Mouse (Mus musculus) bone marrow, adult 2 months (tissue): ENCODE results near the gene Pafah1b3. TPM values are rescaled to one million over a fixed set of nuclear protein-coding genes. Genes with fewer than 3 reads are reported as not detected.
A peak's percentile ranks its signal among the peaks of the same experiment; 100 is the strongest.

Source experiments
- H3K27ac ChIP-seq: fragments of 200-500 bp; 2 replicates; pipeline ENCODE4 v1.5.1; 2012; ENCODE audit warnings: low read depth, mild to moderate bottlenecking, control low read depth, inconsistent platforms, low read length; ENCODE audit not compliant: control insufficient read depth, poor library complexity, insufficient read depth
- H3K4me1 ChIP-seq: fragments of 200-500 bp; 2 replicates; pipeline ENCODE4 v1.6.1; 2011; ENCODE audit warnings: low read length; ENCODE audit not compliant: control insufficient read depth, insufficient read depth
- H3K4me3 ChIP-seq: fragments of 200-500 bp; replicated peaks from 2 replicates; pipeline ENCODE3; 2011; ENCODE audit warnings: mild to moderate bottlenecking, low read depth, low read length, control low read depth; ENCODE audit not compliant: control insufficient read depth
- CTCF ChIP-seq: fragments of 200-500 bp; IDR thresholded peaks from 2 replicates; pipeline ENCODE4 v1.5.1; 2011; ENCODE audit warnings: low read length, control low read depth; ENCODE audit not compliant: control insufficient read depth, insufficient read depth
- POLR2A ChIP-seq: fragments of 200-500 bp; IDR thresholded peaks from 2 replicates; pipeline ENCODE4 v1.6.1; 2011; ENCODE audit warnings: low read depth, mild to moderate bottlenecking, control low read depth, low read length, borderline replicate concordance; ENCODE audit not compliant: control insufficient read depth
- WGBS: fragments of 180-500 bp; shearing (Covaris S2); methylation state at CpG from one replicate; pipeline ENCODE4 v1.1.7; 2018; 5-methylcytosine and 5-hydroxymethylcytosine counted together
- polyA plus RNA-seq: library from polyadenylated mRNA; stranded (reverse); fragments of >200 nt; gene quantifications from 2 replicates; pipeline ENCODE4 v1.2.4, GENCODE M21; 2011; ENCODE audit warnings: low replicate concordance; ENCODE audit not compliant: missing spikeins, insufficient read depth, insufficient read length

Pafah1b3 gene
- polyA plus RNA-seq, 1 experiment: 46.4 TPM

DNA sequence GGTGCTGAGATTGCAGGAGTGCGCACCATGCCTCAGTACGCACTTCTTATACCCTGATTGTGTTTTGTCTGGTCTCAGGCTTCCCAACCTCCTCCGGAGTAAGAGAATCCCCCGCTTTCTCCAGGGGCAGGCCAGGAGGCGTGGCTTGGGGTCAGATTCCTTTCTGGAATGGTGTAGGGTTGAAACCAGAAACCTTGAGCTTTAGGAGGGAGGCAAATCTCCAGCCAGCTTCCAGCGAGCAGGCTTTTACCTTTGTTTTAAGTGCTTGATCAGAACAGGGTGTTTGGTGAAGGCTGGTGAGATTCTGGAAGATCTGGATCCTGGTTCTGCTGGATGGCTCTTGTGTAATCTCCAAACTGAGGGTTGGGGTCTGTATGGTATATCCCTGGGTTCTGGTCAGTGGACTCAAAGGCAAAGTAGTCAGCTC, 24.3 kb upstream of the Pafah1b3 start:
- WGBS: 74% methylated on average over 6 of the region's 6 CpGs
- TF ChIP-seq POLR2A (no peak), CTCF (no peak)

DNA sequence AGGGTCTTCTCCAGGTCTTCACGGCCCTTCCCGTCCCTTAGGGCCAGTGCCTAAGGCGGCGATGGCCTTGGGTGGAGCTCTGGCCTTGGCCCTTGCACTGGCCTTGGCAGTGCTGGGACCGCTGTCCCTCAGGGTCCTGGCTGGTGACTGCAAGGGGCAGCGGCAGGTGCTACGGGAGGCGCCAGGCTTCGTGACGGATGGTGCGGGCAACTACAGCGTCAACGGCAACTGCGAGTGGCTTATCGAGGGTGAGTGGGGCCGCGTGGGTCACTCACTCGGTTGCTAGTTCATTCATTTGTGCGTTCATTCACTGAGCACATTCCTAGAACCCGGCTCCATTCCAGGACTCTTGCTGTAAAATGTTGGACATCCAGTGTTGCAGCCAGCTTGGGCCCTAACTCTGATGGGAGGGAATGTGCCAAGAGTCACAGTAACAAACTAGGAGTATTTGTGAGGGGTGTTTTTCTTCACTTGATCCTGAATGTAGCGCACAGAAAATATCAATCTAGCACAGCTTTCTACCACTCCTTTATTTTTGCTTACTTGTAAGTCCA, 19.7 kb upstream of the Pafah1b3 start:
- H3K27ac ChIP-seq: no peak overlapping the region
- no peaks in the 10 kb centered on the region; the same call in 1 of the 2 replicates for H3K4me1 ChIP-seq
- TF ChIP-seq POLR2A (no peak), CTCF (no peak)
- no peak overlapping the region for H3K4me3 ChIP-seq
- WGBS: 76% methylated on average over 21 of the region's 21 CpGs

More for the DNA sequence above, 24.3 kb upstream of the Pafah1b3 start:
- no peaks in the 10 kb centered on the region; the same call in 1 of the 2 replicates for H3K4me1 ChIP-seq
- H3K27ac ChIP-seq: no peak overlapping the region
- no peak overlapping the region for H3K4me3 ChIP-seq

DNA sequence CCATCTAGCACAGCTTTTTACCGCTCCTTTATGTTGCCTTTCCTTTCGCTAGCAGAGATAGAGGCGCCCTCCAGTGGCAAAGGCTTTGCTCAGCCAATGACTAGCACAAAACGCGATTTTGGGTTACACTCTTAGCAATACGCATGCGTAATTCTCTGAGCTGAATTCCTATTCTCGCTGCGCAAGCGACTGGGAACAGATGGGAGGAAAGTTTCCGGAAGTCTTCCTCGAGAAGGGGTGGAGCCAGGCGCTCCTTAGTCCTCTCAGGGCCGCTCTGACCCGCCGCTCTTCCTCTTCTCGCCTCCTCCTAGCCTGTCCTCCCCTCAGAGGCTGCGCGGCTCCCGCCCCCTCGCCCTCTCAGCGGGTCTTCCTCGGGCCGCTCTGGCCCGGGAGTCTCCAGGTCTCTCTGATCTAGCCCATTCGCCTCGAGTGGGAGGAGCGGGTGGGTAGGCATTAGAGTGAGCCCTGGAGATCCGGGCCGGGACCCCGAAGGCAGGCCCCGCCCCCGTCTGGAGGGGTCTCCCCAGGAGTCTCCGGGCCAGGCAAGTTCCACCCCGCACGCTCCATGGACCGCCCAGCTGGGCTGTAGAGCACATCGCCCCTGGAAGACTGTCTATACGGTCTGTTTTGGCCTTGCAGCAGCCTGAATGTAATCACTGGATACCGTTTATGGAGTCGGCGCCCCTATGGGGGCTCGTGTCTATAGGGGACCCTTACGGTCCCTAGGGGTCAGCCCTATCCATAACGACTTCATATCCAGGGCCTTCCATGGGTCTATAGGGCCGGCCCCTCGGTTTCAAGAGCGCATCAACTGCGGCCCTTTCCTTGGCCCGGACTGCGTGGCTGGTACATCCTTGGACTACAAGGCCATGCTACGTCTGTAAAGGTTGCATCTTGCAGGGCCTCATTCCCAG, 19.0 kb upstream of the Pafah1b3 start, which contains the start of gene Megf8:
Megf8 (plus strand) TSS at position 633 of the 914 bp plus-strand sequence.
- Histone ChIP-seq H3K4me3 (peak within 1 kb of the TSS; percentile 44), H3K4me1 (no peaks in the 10 kb centered on the region; the same call in 1 of the 2 replicates), H3K27ac (no peak within 1 kb of the TSS)
- 11% methylated on average over 52 of the region's 52 CpGs for WGBS
- TF ChIP-seq CTCF (peak; percentile 78), POLR2A (peak; percentile 52; the same call in 1 of the 2 replicates)

GRCm38 (mm10) chr7:25315306-25316041, 17.7 kb upstream of the Pafah1b3 start:
- WGBS: 2% methylated on average over 69 of the region's 69 CpGs
- no peaks in the 10 kb centered on the region; the same call in 1 of the 2 replicates for H3K4me1 ChIP-seq
- H3K27ac ChIP-seq: no peak overlapping the region
- H3K4me3 ChIP-seq: no peak overlapping the region
- TF ChIP-seq CTCF: no peak
- no peak for TF ChIP-seq POLR2A

- no peak for TF ChIP-seq POLR2A
- no peak for TF ChIP-seq CTCF
- Histone ChIP-seq H3K4me3 (no peak overlapping the region), H3K4me1 (no peaks in the 10 kb centered on the region; the same call in 1 of the 2 replicates), H3K27ac (no peak overlapping the region)
- WGBS: 3% methylated on average over 51 of the region's 51 CpGs
These were observed 17.0 kb upstream of the Pafah1b3 start for GRCm38 (mm10) chr7:25314606-25315305.

DNA sequence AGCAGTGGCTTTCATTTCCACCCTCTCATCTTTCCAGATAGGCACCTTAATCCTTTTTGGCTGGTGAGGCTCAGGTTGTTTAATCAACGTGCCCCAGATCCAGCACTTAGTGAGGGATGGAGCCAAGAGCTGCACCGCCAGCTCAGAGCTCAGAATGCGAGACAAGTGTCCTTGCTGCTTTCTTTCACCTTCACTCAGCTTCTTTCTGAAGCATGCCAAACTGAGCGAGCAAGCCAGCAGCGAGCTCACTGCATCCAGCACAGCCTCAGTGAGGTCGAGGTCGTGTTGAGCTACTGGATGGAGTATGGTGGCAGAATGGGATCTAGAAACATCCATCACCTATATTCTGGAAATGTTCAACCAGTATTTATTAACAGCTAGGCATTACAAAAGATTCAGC, 15.5 kb upstream of the Pafah1b3 start:
- TF ChIP-seq CTCF: no peak
- TF ChIP-seq POLR2A: no peak
- 48% methylated on average over 7 of the region's 7 CpGs for WGBS

GRCm38 (mm10) chr7:25311193-25311592, 13.4 kb upstream of the Pafah1b3 start:
- 76% methylated on average over 11 of the region's 11 CpGs for WGBS
- Histone ChIP-seq H3K4me1 (no peaks in the 10 kb centered on the region), H3K4me3 (no peak overlapping the region), H3K27ac (no peak overlapping the region)
- TF ChIP-seq POLR2A: no peak
- TF ChIP-seq CTCF: no peak

More for the DNA sequence above, 15.5 kb upstream of the Pafah1b3 start:
- no peak overlapping the region for H3K27ac ChIP-seq
- no peaks in the 10 kb centered on the region; the same call in 1 of the 2 replicates for H3K4me1 ChIP-seq
- H3K4me3 ChIP-seq: no peak overlapping the region
